Mouse (Mus musculus) megakaryocyte, embryonic 14.5 days (primary cell): ENCODE results near the gene Tm9sf1. TPM values are rescaled to one million over a fixed set of nuclear protein-coding genes. Genes with fewer than 3 reads are reported as not detected.

Experiments
- H3K27me3 ChIP-seq: replicated peaks from 2 replicates; pipeline ENCODE3; 2012; ENCODE audit warnings: inconsistent platforms
- H3K36me3 ChIP-seq: replicated peaks from 2 replicates; pipeline ENCODE3; 2012; ENCODE audit warnings: low read length, inconsistent platforms, mixed read lengths
- H3K4me1 ChIP-seq: 2 replicates; pipeline ENCODE4 v1.6.1; 2012; ENCODE audit warnings: inconsistent platforms
- H3K4me3 ChIP-seq: replicated peaks from 2 replicates; pipeline ENCODE3; 2012; ENCODE audit warnings: moderate library complexity, mild to moderate bottlenecking, inconsistent platforms
- H3K9me3 ChIP-seq: 2 replicates; pipeline ENCODE4 v1.6.1; 2012; ENCODE audit warnings: inconsistent platforms
- FLI1 ChIP-seq: IDR thresholded peaks from 2 replicates; pipeline ENCODE4 v1.6.1; 2012; ENCODE audit warnings: low read length, inconsistent platforms, mixed read lengths
- GATA1 ChIP-seq: IDR thresholded peaks from 3 replicates; pipeline ENCODE4 v1.6.1; 2012; ENCODE audit warnings: mixed read lengths, low read length, inconsistent platforms, borderline replicate concordance
- polyA plus RNA-seq: library from polyadenylated mRNA; stranded (reverse); fragments of >175 nt; gene quantifications from 2 replicates; pipeline ENCODE4 v1.2.3, GENCODE M21; 2012; ENCODE audit warnings: low replicate concordance; ENCODE audit not compliant: insufficient read depth

The Tm9sf1 gene
- polyA plus RNA-seq, 1 experiment: 9.0 TPM

GRCm38 (mm10) chr14:55659960-55660573 lies 16.5 kb upstream of the Tm9sf1 start, which contains the start of gene Mdp1:
TSS of gene Mdp1 (minus strand) at chr14:55660508.
- Histone ChIP-seq H3K9me3 (no peaks in the 10 kb centered on the region), H3K4me1 (peaks cover 30% of the 10 kb centered on the region), H3K4me3 (peak within 1 kb of the TSS; percentile 94), H3K27me3 (no peaks in the 10 kb centered on the region), H3K36me3 (peaks cover 61% of the 10 kb centered on the region)
- TF ChIP-seq GATA1: no peak
- no peak for TF ChIP-seq FLI1

DNA sequence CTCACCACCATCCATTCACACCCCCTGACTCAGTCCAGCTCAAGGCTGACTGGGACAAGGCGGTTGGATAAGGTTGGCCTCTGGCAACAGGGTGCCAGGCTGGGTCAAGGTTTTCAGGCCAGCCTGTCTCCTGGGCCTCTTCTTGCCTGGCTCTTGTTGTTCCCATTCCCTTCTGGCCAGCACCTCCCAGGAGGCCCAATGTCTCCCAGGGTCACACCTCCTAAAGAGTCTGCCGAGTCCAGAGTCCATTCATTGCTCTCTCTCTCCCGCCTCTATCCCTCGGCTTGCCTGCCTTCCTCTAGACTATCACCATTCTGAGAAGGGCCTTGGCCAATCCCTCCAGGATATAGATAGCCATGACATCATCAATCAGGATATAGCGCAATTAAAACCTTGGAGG lies 14.4 kb upstream of the Tm9sf1 start:
- no peak for TF ChIP-seq GATA1
- no peak for TF ChIP-seq FLI1

GRCm38 (mm10) chr14:55656935-55657334 lies 13.3 kb upstream of the Tm9sf1 start:
- TF ChIP-seq FLI1: no peak
- H3K27me3 ChIP-seq: peaks cover 2% of the 10 kb centered on the region

More for the DNA sequence above, 14.4 kb upstream of the Tm9sf1 start:
- Histone ChIP-seq H3K27me3 (no peaks in the 10 kb centered on the region), H3K4me3 (no peak overlapping the region), H3K36me3 (peaks cover 43% of the 10 kb centered on the region), H3K4me1 (peaks cover 32% of the 10 kb centered on the region), H3K9me3 (no peaks in the 10 kb centered on the region)

GRCm38 (mm10) chr14:55651528-55651927 lies 7.9 kb upstream of the Tm9sf1 start:
- H3K9me3 ChIP-seq: no peaks in the 10 kb centered on the region
- H3K4me3 ChIP-seq: no peak overlapping the region
- TF ChIP-seq GATA1: no peak
- peaks cover 5% of the 10 kb centered on the region for H3K27me3 ChIP-seq
- H3K36me3 ChIP-seq: peaks cover 11% of the 10 kb centered on the region
- peaks cover 15% of the 10 kb centered on the region for H3K4me1 ChIP-seq

More at GRCm38 (mm10) chr14:55656935-55657334, 13.3 kb upstream of the Tm9sf1 start:
- peaks cover 32% of the 10 kb centered on the region for H3K4me1 ChIP-seq
- H3K9me3 ChIP-seq: no peaks in the 10 kb centered on the region
- H3K4me3 ChIP-seq: no peak overlapping the region
- H3K36me3 ChIP-seq: peaks cover 32% of the 10 kb centered on the region

DNA sequence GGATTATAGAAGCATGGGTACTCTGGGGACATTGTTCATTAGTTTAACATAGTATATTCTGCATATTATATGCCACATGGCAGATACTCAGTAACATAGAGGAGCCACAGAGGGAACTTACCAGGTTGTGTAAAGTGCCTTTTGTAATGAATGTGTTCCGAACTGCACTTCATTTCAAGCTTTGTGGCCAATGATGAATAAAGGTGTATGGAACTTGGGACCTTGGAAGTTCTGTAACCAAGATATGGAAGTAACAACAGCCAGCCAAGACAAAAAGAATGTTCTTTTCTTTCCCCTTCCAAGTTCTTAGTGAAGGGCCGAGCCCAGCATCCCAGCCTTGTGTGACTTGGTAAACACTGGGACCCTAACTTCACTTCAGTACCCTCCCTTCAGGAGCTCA lies 6.3 kb upstream of the Tm9sf1 start, which contains the start of gene Tssk4:
Gene Tssk4 (plus strand): TSS at position 301 of the 400 bp plus-strand sequence.
- H3K4me1 ChIP-seq: peaks cover 21% of the 10 kb centered on the region
- peaks cover 5% of the 10 kb centered on the region for H3K27me3 ChIP-seq
- H3K4me3 ChIP-seq: no peak within 1 kb of the TSS
- no peaks in the 10 kb centered on the region for H3K9me3 ChIP-seq
- TF ChIP-seq FLI1: no peak
- TF ChIP-seq GATA1: no peak
- H3K36me3 ChIP-seq: peaks cover 19% of the 10 kb centered on the region

DNA sequence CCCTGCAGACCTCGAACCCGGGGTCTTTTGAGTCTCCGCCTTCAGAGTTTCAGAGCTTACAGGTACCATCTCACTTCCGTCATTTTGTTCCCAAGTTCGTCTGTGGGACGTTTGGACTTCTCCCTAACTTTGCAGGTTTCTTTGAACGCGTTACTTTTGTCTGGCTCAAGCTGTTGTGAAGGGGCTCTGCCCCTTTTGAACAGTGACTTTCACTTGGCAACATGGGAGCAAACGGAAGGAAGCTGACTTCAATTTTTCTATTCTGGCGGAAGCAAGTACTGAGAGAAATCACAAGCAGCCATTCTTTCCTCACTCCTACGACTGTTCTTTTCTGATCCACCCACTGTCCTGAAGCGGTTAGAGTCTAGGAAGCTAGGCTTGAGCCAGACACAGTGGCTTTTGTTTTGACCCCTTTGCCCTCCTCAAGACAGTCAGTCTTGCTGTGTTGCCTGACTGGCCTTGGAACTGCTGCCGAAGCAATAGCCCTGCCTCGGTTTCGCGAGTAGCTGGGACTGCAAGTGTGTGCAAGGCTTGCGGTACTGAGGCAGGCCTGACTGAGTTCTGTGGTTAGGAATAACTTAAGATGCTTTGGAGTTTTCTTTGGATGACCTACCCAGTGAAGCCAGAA lies 769 bp upstream of the Tm9sf1 start:
- TF ChIP-seq GATA1 (no peak), FLI1 (no peak)
- Histone ChIP-seq H3K9me3 (no peaks in the 10 kb centered on the region), H3K4me3 (peak overlapping the region; percentile 91), H3K4me1 (peaks cover 56% of the 10 kb centered on the region), H3K36me3 (peaks cover 44% of the 10 kb centered on the region), H3K27me3 (no peaks in the 10 kb centered on the region)

DNA sequence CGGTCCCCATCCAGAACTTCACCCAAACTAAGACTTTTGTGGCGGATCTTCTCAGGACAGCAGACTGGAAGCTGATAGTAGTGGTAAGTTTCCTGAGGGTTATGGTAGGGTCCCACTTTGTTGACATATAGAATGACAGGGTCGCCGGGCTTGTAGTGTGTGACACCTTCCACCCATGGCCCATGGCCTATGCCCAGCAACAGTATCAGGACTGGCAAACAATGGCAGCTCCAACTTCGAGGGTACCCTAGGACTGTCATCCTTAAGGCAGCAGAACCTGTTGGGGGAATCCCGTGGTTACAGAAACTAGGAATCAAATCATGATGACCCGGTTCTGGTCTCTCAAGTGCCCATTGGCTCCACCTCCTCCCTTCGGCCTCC lies 937 bp downstream of the Tm9sf1 start:
- no peaks in the 10 kb centered on the region for H3K27me3 ChIP-seq
- peaks cover 57% of the 10 kb centered on the region for H3K4me1 ChIP-seq
- H3K9me3 ChIP-seq: no peaks in the 10 kb centered on the region
- peak overlapping the region; percentile 96 for H3K4me3 ChIP-seq
- no peak for TF ChIP-seq GATA1
- no peak for TF ChIP-seq FLI1
- H3K36me3 ChIP-seq: peaks cover 61% of the 10 kb centered on the region

GRCm38 (mm10) chr14:55641291-55641690 lies 2.3 kb downstream of the Tm9sf1 start:
- Histone ChIP-seq H3K4me3 (no peak overlapping the region), H3K4me1 (peaks cover 61% of the 10 kb centered on the region), H3K27me3 (no peaks in the 10 kb centered on the region), H3K36me3 (peaks cover 60% of the 10 kb centered on the region), H3K9me3 (no peaks in the 10 kb centered on the region)
- TF ChIP-seq FLI1 (no peak), GATA1 (no peak)

DNA sequence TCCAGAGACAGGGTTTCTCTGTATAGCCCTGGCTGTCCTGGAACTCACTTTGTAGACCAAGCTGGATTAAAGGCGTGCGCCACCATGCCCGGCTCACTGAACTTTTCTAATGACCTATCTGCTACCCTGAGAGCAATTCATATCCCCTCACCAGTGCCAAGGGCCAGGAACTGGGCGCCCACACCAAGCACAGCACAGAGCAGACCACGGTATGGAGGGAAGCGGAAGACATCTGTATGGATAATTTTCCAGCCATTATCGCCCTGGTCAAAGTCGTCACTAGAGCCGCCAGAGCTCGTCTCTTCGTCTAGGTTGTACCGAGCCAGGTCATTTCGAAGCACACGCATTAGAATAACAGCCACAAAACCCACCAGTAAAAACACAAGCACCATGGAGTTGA lies 2.8 kb downstream of the Tm9sf1 start:
- Histone ChIP-seq H3K27me3 (no peaks in the 10 kb centered on the region), H3K4me3 (no peak overlapping the region), H3K4me1 (peaks cover 61% of the 10 kb centered on the region), H3K9me3 (no peaks in the 10 kb centered on the region), H3K36me3 (peaks cover 60% of the 10 kb centered on the region)
- no peak for TF ChIP-seq FLI1
- TF ChIP-seq GATA1: no peak

DNA sequence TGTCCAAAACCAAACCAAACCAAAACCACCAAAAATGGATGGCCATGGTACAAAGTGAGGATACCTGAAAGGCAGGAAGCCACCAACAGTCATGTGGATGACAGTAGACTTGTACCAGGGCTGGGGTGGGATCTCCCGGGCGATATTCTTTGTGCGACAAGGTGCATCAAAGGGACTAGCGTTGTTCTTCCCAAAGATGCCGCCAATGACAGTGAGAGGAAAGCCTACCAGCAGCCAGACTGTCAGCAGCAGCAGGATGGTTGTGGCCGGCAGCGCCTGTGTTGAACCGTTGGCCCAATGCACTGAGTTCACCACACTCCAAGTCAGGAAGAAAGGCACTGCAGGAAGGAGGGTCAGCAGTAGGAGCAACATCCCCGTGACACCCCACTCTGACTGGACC lies 5.8 kb downstream of the Tm9sf1 start, which contains the start of gene Gm49378:
Gene Gm49378 (minus strand): TSS at position 101 of the 400 bp plus-strand sequence.
- TF ChIP-seq FLI1 (no peak), GATA1 (no peak)
- Histone ChIP-seq H3K4me1 (peaks cover 63% of the 10 kb centered on the region), H3K36me3 (peaks cover 74% of the 10 kb centered on the region)

More for the DNA sequence above, 5.8 kb downstream of the Tm9sf1 start, which contains the start of gene Gm49378:
- Histone ChIP-seq H3K4me3 (peak within 1 kb of the TSS; percentile 14), H3K9me3 (no peaks in the 10 kb centered on the region), H3K27me3 (no peaks in the 10 kb centered on the region)
